Mouse (Mus musculus): Measurements from ENCODE around the gene Hdgfl2. TPM values are rescaled to one million over a fixed set of nuclear protein-coding genes. Genes with fewer than 3 reads are reported as not detected.
A peak's percentile ranks its signal among the peaks of the same experiment; 100 is the strongest.

The Hdgfl2 gene
- 100 to 1,000 TPM; 109 to 117 TPM for total RNA-seq (2021)

DNA sequence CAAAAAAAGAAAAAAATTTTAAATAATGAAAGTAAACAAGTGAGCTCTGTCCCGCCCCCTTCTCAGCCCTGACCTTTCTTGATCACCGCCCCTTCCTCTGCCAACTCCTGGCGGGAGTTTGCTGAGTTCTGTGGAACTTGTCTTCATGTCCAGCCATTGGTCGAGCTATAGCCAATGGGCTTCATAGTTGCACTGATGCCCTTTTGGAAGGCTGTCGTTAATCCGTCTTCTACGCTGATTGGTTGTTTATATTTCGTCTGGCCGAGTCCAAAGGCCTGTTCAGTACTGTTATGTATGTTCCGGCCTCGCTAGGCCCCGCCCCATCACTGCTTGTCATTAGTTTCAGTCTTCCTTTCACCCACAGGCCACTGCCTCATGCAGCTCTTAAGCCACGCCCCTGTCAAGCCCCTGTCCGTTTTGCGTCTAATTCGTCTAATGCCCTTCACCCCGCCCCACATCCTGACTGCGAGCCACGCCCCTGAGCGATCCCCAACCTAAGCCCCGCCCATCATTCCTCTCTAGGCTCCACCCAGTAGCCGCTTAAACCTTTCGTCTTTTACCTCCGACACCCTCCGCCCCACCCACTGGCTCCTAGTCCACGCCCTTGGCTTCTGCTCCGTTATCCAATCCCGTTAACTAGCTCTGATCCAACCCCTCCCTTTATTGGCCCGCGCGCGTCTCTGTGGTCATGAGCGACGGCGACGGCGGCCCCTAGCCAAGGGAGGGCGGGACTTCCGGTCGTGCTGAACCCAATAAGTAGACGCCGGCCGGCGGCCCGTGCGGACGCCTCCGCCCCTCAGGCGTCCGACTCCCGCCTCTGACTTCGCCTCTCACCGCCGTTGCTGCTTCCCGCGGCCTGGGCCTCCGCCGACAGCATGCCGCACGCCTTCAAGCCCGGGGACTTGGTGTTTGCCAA is at the start of gene Hdgfl2:
Hdgfl2 (plus strand) TSS at position 755 of the 916 bp plus-strand sequence.
- DNase-seq, result peak; percentile 100
- intact Hi-C loops (cut with DNase I), result no loop called here

DNA sequence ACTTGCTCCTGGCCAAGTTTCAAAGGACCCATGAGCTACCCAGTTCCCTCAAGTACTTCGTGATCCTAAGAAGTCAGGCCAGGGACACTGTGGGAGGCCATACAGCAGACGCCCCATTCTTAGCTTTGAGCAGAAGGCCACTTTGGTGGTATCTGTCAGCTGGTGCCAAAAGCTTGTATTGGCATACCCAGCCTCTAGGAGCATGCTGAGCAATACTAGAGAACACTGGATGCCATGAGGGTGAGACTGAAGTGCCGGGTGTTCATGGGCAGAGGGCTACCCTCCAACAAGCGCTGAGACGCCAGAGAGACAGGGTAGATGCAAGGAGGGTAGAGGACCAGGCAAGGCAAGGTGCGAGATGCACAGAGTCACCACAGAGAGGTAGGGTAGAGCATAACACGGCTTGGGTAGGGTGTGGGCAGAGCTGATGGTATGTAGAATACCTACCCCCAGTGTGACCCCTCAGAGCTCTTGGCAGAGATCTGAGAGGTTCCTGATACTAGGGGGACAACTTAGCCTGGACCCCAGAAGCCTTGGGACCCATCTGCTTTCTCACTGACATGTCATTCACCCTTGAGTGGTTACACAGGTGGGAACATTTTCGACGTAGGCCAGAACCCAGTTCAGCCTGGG is 49.1 kb upstream of the Hdgfl2 start:
- DNase-seq, result no peak
- intact Hi-C loops (cut with DNase I), result no loop called here

- no peak for DNase-seq
Observed at GRCm38 (mm10) chr17:56030919-56031318, 48.5 kb upstream of the Hdgfl2 start.

GRCm38 (mm10) chr17:56031431-56031830 is 48.0 kb upstream of the Hdgfl2 start:
- no peak for DNase-seq

More at GRCm38 (mm10) chr17:56030919-56031318, 48.5 kb upstream of the Hdgfl2 start:
- intact Hi-C loops (cut with DNase I), result no loop called here

GRCm38 (mm10) chr17:56032127-56032733 is 47.2 kb upstream of the Hdgfl2 start:
- DNase-seq, result no peak
- intact Hi-C loops (cut with DNase I), result no loop called here

More at GRCm38 (mm10) chr17:56031431-56031830, 48.0 kb upstream of the Hdgfl2 start:
- intact Hi-C loops (cut with DNase I), result no loop called here

DNA sequence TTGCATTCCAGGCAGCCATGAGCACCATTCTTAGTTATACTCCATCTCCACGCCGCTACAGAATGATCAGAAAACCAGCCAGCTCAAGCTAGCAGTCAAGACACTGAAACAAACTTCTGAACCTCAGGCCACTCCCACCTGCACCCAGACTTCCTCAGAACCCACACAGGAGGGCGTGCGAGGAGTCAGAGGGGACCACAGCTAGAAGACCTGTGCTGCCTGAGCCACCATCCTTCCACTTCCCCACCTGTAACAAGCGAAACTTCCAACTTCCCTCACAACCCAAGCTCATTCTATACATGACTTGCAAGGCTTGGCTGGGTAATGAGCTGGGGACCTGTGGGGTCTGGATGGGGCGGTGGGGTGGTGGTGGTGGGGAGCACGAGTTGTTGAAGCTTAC is 46.6 kb upstream of the Hdgfl2 start:
- intact Hi-C loops (cut with DNase I), result no loop called here
- no peak for DNase-seq

DNA sequence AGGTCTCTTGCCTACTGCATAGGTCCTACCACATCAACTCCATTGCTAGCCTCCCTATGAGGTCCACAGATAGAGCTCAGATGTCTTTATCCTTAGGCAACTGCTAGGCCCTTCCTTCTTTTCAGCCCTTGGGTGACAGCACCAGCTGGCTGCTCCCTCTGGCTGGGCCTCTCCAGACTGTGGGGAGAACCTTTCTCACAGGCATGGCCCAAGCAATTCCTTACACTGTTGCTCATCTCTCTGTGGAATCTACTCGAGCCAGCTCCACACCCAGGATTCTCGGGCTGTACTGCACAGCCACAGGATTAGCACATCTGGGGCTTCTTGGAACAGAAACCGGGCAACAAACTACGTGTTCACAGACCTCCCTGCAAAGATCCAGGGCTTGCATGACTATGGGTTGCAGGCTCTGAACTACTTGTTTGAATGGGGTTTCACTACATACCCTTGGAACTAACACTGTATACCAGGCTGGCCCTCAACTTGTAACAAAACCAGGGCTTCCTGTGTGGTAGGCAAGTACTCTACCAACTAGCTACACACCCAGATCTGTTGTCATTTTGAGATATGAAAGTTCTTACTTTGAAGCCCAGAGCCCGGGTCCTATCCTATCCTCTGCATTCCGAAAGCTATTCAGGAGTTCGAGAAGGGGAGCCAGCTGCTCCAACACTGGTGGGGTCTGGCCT is 45.3 kb upstream of the Hdgfl2 start:
- intact Hi-C loops (cut with DNase I), result no loop called here
- DNase-seq, result no peak

DNA sequence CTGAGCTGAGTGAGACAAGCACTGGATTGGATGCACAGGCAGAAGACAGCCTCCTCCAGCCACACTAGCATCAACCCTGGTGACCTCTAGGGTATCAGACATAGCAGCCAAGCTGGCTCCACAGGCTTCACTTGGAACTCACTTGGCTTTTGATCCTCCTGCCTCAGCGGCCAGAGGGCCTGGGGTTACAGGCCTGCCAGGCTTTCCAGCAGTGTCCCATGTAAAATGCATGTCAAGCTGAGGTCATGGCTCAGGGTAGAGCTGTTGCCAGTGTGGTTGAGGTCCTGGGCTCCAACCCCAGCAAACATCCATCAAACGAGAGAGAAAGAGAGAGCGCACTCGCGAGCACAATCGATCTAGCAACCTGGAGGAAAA is 44.7 kb upstream of the Hdgfl2 start:
- intact Hi-C loops (cut with DNase I), result no loop called here
- no peak for DNase-seq

DNA sequence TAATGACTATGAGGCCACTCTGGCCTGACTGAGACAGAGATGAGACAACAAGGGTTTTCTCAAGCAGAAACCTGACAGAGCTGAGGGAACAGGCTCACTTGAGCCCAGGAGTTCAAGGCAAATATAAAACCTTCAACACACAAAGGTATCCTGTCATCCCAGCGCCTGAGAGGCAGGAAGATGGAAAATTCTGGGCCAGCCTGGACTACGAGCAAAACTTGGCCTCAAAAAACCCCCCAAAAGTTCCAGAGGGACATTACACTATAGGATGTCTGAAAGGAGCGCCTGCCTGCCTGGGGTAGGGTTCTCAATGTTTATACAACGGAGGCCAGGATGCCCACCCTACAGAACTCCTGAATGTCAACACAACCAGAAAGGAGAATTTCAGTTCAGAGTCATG is 44.2 kb upstream of the Hdgfl2 start:
- intact Hi-C loops (cut with DNase I), result no loop called here
- DNase-seq, result no peak

DNA sequence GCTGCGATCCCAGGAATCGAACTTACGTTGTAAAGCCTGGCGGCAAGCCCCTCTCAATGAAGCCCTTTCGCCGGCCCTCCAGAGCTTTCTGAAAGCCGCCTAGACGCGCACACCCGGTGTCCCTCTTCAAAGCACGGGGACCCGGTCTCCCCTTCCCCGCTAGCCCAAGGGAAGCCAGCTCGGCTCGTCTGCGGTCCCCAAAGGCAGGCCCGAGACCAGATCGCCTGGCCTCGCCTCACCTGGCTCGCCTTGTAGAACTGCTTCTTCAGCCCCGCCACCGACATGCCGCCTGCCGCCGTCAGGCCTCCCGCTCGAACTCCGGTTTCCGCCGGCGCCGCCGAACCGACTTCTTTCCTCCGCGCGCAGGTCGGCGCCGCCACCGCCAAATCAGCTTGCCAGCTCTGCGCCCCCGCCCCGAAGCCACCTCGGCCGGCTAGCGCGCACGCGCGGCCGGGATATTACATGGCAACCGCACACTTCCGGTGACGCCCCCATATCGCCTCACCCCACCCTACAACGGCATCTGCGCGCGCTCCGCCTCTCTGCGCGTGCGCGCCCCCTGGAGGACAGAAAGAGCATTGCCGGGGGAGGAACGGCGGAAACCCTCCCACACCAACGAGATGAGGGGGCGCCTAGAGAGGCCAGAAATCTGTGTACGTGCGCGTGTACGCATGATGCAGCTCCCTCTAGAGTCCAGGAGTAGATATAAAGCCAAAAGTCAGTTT is 43.1 kb upstream of the Hdgfl2 start, which contains the start of gene Sh3gl1:
Sh3gl1 (minus strand) TSS at position 460 of the 725 bp plus-strand sequence.
- intact Hi-C loops (cut with DNase I), result no loop called here
- DNase-seq, result peak; percentile 99

GRCm38 (mm10) chr17:56036901-56037287 is 42.5 kb upstream of the Hdgfl2 start:
- DNase-seq, result no peak
- intact Hi-C loops (cut with DNase I), result no loop called here

DNA sequence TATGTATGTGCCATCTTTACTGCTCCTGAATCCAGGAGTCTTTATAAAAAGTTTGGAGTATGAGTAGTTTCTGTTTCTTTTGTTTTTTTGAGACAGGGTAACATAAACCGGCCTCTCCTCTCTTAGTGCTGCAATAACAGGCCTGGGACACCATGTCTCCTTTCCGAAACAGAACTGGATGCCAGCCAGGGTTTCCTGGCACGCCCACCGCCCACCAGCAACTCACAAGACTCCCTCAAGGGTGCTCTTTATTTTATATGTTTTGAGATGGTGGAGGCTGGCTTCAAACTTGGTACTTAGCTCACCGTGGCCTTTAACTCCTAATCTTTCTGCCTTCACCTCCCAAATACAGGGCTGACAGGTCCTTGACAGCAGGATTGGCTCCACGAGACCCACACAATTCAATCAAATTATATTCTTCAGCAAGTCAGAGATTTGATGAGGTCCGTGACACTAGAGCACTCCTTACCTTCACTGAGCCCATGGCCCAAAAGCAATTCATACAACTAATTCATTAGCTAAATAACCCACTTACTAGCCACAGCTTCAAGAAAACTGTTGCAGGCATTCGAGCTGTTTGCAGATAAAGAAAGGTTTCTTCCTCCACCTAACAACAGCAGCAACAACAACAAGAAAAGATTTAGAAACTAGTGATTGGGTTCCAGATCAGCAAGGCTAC is 40.7 kb upstream of the Hdgfl2 start:
- intact Hi-C loops (cut with DNase I), result no loop called here

DNA sequence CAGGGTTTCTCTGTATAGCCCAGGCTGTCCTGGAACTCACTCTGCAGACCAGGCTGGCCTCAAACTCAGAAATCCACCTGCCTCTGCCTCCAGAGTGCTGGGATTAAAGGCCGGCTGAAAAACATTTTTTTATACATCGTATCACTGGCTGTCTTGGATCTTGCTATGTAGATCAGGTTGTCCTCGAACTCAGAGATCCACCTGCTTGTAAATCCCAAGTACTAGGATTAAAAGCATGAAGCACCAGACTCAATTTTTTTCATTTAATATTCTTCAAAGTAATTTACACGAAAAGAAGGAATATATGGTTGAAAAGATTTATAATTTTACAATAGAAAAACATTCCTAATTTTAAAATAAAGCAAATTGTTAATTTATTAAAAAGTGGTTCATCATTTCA is 40.1 kb upstream of the Hdgfl2 start:
- DNase-seq, result no peak
- intact Hi-C loops (cut with DNase I), result no loop called here

More for the DNA sequence above, 40.7 kb upstream of the Hdgfl2 start:
- no peak for DNase-seq

GRCm38 (mm10) chr17:56040030-56040856 is 39.2 kb upstream of the Hdgfl2 start, which contains the start of gene Chaf1a:
Chaf1a (plus strand) TSS chr17:56040439.
- DNase-seq, result peak; percentile 98
- intact Hi-C loops (cut with DNase I), result no loop called here

DNA sequence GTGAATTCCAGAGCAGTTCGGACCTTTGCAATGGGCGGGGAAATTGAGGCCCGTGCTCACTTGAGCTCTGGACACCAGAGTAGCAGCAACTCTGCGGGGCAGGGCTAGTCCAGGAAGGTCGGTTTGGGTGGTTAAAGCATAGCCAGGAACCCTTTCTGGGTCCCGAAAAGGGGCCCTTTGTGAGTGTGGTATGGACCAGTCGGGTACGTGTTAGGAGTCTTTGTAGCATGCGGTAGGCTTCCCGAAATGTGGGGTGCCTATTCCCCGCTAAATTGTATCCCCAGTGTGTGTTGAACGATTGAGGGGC is 38.6 kb upstream of the Hdgfl2 start:
- no peak for DNase-seq
- intact Hi-C loops (cut with DNase I), result no loop called here

DNA sequence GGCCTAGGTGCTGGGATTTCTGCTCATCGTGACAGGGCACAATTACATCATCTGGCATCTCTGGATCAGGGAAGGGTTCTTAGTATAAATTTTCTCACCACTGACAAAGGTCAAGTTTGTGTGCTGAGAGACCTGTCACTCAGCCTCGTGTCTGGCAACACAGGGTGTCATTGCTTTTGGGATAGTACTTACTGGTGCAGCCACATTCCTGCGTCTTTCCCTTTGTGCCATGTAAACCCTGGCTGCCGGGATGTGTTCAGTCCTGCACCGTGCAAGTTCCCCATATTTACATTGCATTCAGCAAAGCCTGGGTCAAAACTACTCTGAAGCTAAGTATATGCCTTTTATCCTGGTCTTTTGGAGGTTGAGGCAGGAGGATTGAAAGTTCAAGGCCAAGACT is 28.1 kb upstream of the Hdgfl2 start:
- DNase-seq, result no peak
- intact Hi-C loops (cut with DNase I), result no loop called here

- DNase-seq, result no peak
- intact Hi-C loops (cut with DNase I), result no loop called here
Observed at GRCm38 (mm10) chr17:56054938-56055337, 24.5 kb upstream of the Hdgfl2 start.

GRCm38 (mm10) chr17:56055945-56056678 is 23.3 kb upstream of the Hdgfl2 start:
- intact Hi-C loops (cut with DNase I), result no loop called here
- DNase-seq, result no peak
